Mouse (Mus musculus) brain, embryonic 14.5 days (tissue): ENCODE data around the gene Clec4e.

Experiments
- CTCF ChIP-seq: fragments of 200-500 bp; IDR thresholded peaks from 2 replicates; pipeline ENCODE4 v1.5.1; 2012; ENCODE audit warnings: inconsistent platforms, mild to moderate bottlenecking, moderate library complexity, borderline replicate concordance; ENCODE audit not compliant: insufficient read depth, insufficient read length; ENCODE audit errors: extremely low read depth
- POLR2A ChIP-seq: fragments of 200-500 bp; IDR thresholded peaks from 2 replicates; pipeline ENCODE4 v1.6.1; 2012; ENCODE audit warnings: mild to moderate bottlenecking, inconsistent platforms, borderline replicate concordance; ENCODE audit not compliant: poor library complexity, insufficient read depth, insufficient read length, severe bottlenecking; ENCODE audit errors: extremely low read depth

- TF ChIP-seq CTCF (no peak), POLR2A (no peak)
These were observed 23.9 kb downstream of the Clec4e start for GRCm38 (mm10) chr6:123265809-123266208.
